Mouse (Mus musculus) forebrain, embryonic 12.5 days (tissue): ENCODE data around the gene Olfr1014. TPM values are rescaled to one million over a fixed set of nuclear protein-coding genes. Genes with fewer than 3 reads are reported as not detected.

Experiments used
- ATAC-seq: fragments of 200-750 bp; cut with Nextera tagmentation; 2 replicates; pipeline ENCODE4 v1.8.0; 2017; ENCODE audit warnings: moderate TSS enrichment; ENCODE audit not compliant: low FRiP score
- H3K27ac ChIP-seq: fragments of 300-500 bp; sonication (generic); 2 replicates; pipeline ENCODE4 v1.5.1; 2016; ENCODE audit warnings: mild to moderate bottlenecking
- H3K27me3 ChIP-seq: fragments of 300-500 bp; sonication (generic); 2 replicates; pipeline ENCODE4 v1.6.1; 2016; ENCODE audit warnings: mild to moderate bottlenecking
- H3K36me3 ChIP-seq: fragments of 300-500 bp; sonication (generic); replicated peaks from 2 replicates; pipeline ENCODE4 v1.6.1; 2016; ENCODE audit warnings: mild to moderate bottlenecking
- H3K4me1 ChIP-seq: fragments of 300-500 bp; sonication (generic); 2 replicates; pipeline ENCODE4 v1.6.1; 2016
- H3K4me2 ChIP-seq: fragments of 300-500 bp; sonication (generic); 2 replicates; pipeline ENCODE4 v1.6.1; 2016; ENCODE audit warnings: mild to moderate bottlenecking, moderate library complexity
- H3K4me3 ChIP-seq: fragments of 300-500 bp; sonication (generic); replicated peaks from 2 replicates; pipeline ENCODE4 v1.5.1; 2016; ENCODE audit warnings: mild to moderate bottlenecking
- H3K9ac ChIP-seq: fragments of 300-500 bp; sonication (generic); 2 replicates; pipeline ENCODE4 v1.6.1; 2016; ENCODE audit warnings: mild to moderate bottlenecking
- H3K9me3 ChIP-seq: fragments of 300-500 bp; sonication (generic); 2 replicates; pipeline ENCODE4 v1.6.1; 2016
- WGBS: fragments of 180-500 bp; shearing (Covaris S2); methylation state at CpG from one replicate; pipeline ENCODE4 v1.1.7; 2016; 5-methylcytosine and 5-hydroxymethylcytosine counted together
- polyA plus RNA-seq: library from polyadenylated mRNA; unstranded; fragments of >200 nt; fragmentation: Nextera tagmentation; extraction: Ambion mirVana; gene quantifications from 2 replicates; pipeline ENCODE4 v1.2.1, GENCODE M21; 2016

The Olfr1014 gene
- polyA plus RNA-seq: not detected in 2 replicates

DNA sequence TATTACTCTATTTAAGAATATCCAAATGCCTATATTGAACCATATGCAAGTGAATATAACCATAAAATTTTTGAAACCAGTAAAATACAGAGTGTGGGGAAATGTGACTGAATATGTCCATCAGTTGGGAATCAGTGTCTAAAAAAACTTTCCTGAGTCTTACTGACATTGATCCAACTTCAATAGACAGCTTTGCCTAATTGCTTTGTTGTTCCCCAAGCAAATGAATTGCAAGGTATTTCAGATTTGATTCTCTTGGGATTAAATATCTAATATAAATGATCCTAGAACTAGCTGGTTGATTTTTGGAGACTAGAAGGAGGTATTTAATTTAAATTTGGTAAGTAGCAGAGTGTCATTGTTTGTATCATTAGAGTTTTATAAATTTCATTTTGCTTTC is at the start of gene Olfr1014:
Gene Olfr1014, plus strand, starts transcription at position 301 of the 400 bp plus-strand sequence.
- ATAC-seq: no peak
- Histone ChIP-seq H3K36me3 (no peaks in the 10 kb centered on the region), H3K9ac (no peak within 1 kb of the TSS), H3K4me3 (no peak within 1 kb of the TSS), H3K27ac (no peak within 1 kb of the TSS), H3K4me1 (no peaks in the 10 kb centered on the region), H3K4me2 (no peak within 1 kb of the TSS), H3K9me3 (no peaks in the 10 kb centered on the region), H3K27me3 (no peaks in the 10 kb centered on the region)

GRCm38 (mm10) chr2:85725793-85726192 is 46.7 kb upstream of the Olfr1014 start:
- no peak overlapping the region for H3K4me3 ChIP-seq
- H3K4me1 ChIP-seq: no peaks in the 10 kb centered on the region
- H3K9ac ChIP-seq: no peak overlapping the region
- 19% methylated on average over 3 of the region's 3 CpGs for WGBS
- H3K36me3 ChIP-seq: no peaks in the 10 kb centered on the region
- 0 out of 2 replicates have a peak, but pooled peaks have one; percentile 36 for ATAC-seq
- H3K4me2 ChIP-seq: no peak overlapping the region
- H3K27ac ChIP-seq: no peak overlapping the region
- no peaks in the 10 kb centered on the region for H3K27me3 ChIP-seq
- H3K9me3 ChIP-seq: no peaks in the 10 kb centered on the region

DNA sequence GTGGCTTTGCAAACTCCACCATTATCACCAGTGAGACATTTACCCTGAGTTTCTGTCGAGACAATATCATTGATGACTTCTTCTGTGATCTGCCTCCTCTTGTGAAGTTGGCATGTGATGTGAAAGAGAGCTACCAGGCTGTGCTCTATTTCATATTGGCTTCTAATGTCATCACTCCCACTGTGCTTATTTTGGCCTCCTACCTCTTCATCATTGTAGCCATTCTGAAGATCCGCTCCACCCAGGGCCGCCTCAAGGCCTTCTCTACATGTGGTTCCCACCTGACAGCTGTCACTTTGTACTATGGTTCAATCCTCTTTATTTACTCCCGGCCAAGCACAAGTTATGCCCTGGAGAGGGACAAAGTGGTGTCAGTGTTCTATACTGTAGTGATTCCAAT is 18.7 kb upstream of the Olfr1014 start:
- H3K27me3 ChIP-seq: no peaks in the 10 kb centered on the region
- H3K9ac ChIP-seq: no peak overlapping the region
- WGBS: 86% methylated on average over 4 of the region's 4 CpGs
- ATAC-seq: no peak
- H3K27ac ChIP-seq: no peak overlapping the region
- H3K9me3 ChIP-seq: no peaks in the 10 kb centered on the region
- H3K4me1 ChIP-seq: no peaks in the 10 kb centered on the region
- H3K4me3 ChIP-seq: no peak overlapping the region
- no peaks in the 10 kb centered on the region for H3K36me3 ChIP-seq
- no peak overlapping the region for H3K4me2 ChIP-seq

DNA sequence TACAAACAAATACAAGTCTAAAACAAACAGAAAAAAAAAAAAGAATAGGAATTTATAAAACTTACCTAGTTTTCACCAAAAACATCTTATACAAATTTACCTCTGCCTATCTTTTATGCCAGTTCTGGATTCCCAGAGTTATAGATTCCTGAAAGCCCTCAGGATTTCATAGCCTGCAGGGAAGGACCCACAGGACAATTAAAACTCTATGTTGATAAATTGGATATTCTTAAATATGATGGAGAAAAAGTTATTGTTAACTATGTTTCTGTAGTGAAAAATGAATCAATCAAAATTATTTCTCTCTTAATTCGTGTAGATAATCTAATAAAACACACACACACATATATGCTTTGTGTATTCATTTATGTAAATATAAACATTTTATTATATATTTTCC is 9.8 kb upstream of the Olfr1014 start, which contains the start of gene Olfr1012:
Gene Olfr1012, minus strand, starts transcription at position 101 of the 400 bp plus-strand sequence.
- 87% methylated on average over 1 of the region's 1 CpGs for WGBS
- no peak for ATAC-seq
- Histone ChIP-seq H3K9me3 (no peaks in the 10 kb centered on the region), H3K9ac (no peak within 1 kb of the TSS), H3K27ac (no peak within 1 kb of the TSS), H3K27me3 (no peaks in the 10 kb centered on the region), H3K4me2 (no peak within 1 kb of the TSS), H3K4me1 (no peaks in the 10 kb centered on the region), H3K36me3 (no peaks in the 10 kb centered on the region), H3K4me3 (no peak within 1 kb of the TSS)

DNA sequence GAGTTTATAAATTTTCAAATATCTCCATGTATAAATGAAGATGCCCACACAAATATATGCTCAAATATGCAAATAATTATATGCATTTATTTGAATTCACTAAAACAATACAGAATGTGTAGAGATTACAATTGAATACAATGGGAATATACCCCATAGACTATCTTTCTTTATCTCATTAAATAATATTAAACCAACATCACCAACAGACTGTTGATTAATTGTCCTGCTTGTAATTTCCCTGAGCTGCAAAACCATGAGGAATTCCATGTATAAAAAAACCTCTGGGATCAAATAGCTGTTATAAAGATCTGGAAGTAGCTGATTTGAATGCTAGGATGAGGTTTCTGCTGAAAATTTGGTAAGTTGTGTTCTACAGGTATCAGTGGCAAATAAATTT is 5.7 kb upstream of the Olfr1014 start, which contains the start of gene Olfr1013:
Gene Olfr1013, plus strand, starts transcription at position 301 of the 400 bp plus-strand sequence.
- ATAC-seq: no peak
- Histone ChIP-seq H3K9me3 (no peaks in the 10 kb centered on the region), H3K9ac (no peak within 1 kb of the TSS), H3K4me3 (no peak within 1 kb of the TSS), H3K27ac (no peak within 1 kb of the TSS), H3K27me3 (no peaks in the 10 kb centered on the region), H3K4me1 (no peaks in the 10 kb centered on the region), H3K36me3 (no peaks in the 10 kb centered on the region), H3K4me2 (no peak within 1 kb of the TSS)

GRCm38 (mm10) chr2:85781717-85782116 is 9.2 kb downstream of the Olfr1014 start, which contains the start of gene Olfr1015:
Gene Olfr1015, plus strand, starts transcription at chr2:85782017.
- Histone ChIP-seq H3K27me3 (no peaks in the 10 kb centered on the region), H3K36me3 (no peaks in the 10 kb centered on the region), H3K4me3 (no peak within 1 kb of the TSS), H3K27ac (no peak within 1 kb of the TSS), H3K9ac (no peak within 1 kb of the TSS), H3K4me2 (no peak within 1 kb of the TSS), H3K9me3 (no peaks in the 10 kb centered on the region), H3K4me1 (no peaks in the 10 kb centered on the region)
- no peak for ATAC-seq

DNA sequence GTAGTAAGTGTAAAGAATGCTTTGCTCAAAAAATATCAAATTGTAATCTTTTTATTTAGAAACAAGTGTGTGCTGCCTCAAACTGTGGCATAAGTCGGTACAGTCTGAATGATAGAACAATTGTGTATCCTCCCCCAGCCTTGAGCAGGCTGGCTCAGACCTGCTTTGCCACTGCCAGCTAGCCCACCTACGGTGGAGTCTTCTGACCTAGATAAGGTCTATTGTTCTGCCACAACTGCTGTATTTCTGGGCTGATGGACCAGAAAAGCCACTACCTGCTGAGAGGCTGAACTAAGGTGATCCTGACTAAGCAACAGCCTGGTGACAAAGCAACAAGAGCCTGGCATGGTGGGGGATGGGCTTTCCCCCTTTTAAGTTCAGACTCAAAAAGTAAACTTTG is 19.8 kb downstream of the Olfr1014 start:
- no peak for ATAC-seq

GRCm38 (mm10) chr2:85802444-85802843 is 29.9 kb downstream of the Olfr1014 start, which contains the start of gene Olfr1016:
Gene Olfr1016, minus strand, starts transcription at chr2:85802544.
- Histone ChIP-seq H3K4me2 (no peak within 1 kb of the TSS), H3K4me3 (no peak within 1 kb of the TSS), H3K27me3 (no peaks in the 10 kb centered on the region), H3K9me3 (no peaks in the 10 kb centered on the region), H3K4me1 (no peaks in the 10 kb centered on the region), H3K27ac (no peak within 1 kb of the TSS), H3K9ac (no peak within 1 kb of the TSS), H3K36me3 (no peaks in the 10 kb centered on the region)
- 89% methylated on average over 2 of the region's 2 CpGs for WGBS
- ATAC-seq: no peak

More for the DNA sequence above, 19.8 kb downstream of the Olfr1014 start:
- Histone ChIP-seq H3K9me3 (no peaks in the 10 kb centered on the region), H3K9ac (no peak overlapping the region), H3K4me1 (no peaks in the 10 kb centered on the region), H3K36me3 (no peaks in the 10 kb centered on the region), H3K4me3 (no peak overlapping the region), H3K4me2 (no peak overlapping the region), H3K27ac (no peak overlapping the region), H3K27me3 (no peaks in the 10 kb centered on the region)
- 17% methylated on average over 2 of the region's 2 CpGs for WGBS

DNA sequence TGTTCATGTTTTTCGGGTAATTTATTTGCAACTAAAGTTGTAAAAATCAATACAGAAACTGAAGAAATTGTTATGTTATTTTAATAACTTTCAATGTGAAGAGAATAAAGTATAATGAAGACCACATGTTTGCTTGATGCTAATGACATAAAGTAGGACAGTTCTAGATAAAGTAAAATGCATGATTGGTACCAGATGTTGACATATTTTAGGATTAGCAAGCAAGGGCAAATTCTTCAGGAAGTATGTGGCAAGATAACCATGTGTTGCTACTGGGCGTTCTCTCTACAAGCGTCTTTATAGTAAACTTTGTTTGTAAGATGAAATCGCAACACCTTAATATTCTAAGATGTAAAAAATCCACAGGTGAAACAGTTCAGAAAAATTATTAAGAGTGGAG is 32.0 kb downstream of the Olfr1014 start:
- no peaks in the 10 kb centered on the region for H3K9me3 ChIP-seq
- no peaks in the 10 kb centered on the region for H3K27me3 ChIP-seq
- H3K9ac ChIP-seq: no peak overlapping the region
- ATAC-seq: no peak
- no peaks in the 10 kb centered on the region for H3K4me1 ChIP-seq
- WGBS: 90% methylated on average over 4 of the region's 4 CpGs
- no peaks in the 10 kb centered on the region for H3K36me3 ChIP-seq
- H3K4me3 ChIP-seq: no peak overlapping the region
- H3K4me2 ChIP-seq: no peak overlapping the region
- no peak overlapping the region for H3K27ac ChIP-seq

- Histone ChIP-seq H3K9ac (no peak within 1 kb of the TSS), H3K4me3 (no peak within 1 kb of the TSS), H3K4me2 (no peak within 1 kb of the TSS)
These were observed 45.7 kb downstream of the Olfr1014 start, which contains the start of gene Olfr1018 for GRCm38 (mm10) chr2:85818179-85818578. Gene Olfr1018, plus strand, starts transcription at chr2:85818479.

More at GRCm38 (mm10) chr2:85818179-85818578, 45.7 kb downstream of the Olfr1014 start, which contains the start of gene Olfr1018:
- H3K27me3 ChIP-seq: no peaks in the 10 kb centered on the region
- ATAC-seq: no peak
- no peaks in the 10 kb centered on the region for H3K36me3 ChIP-seq
- no peaks in the 10 kb centered on the region for H3K9me3 ChIP-seq
- H3K4me1 ChIP-seq: no peaks in the 10 kb centered on the region
- H3K27ac ChIP-seq: no peak within 1 kb of the TSS

Other genes with a start within 250 kb of the Olfr1014 start
- not detected in 2 replicates for gene Olfr996, start 193.5 kb upstream of the Olfr1014 start, polyA plus RNA-seq
- not detected in 2 replicates for gene Olfr998, start 183.8 kb upstream of the Olfr1014 start, polyA plus RNA-seq
- gene Olfr1000, start 160.8 kb upstream of the Olfr1014 start, polyA plus RNA-seq: not detected in 2 replicates
- gene Olfr1002, start 122.0 kb upstream of the Olfr1014 start, polyA plus RNA-seq: not detected in 2 replicates
- not detected in 2 replicates for gene Olfr154, start 108.3 kb upstream of the Olfr1014 start, polyA plus RNA-seq
- gene Olfr1006, start 93.9 kb upstream of the Olfr1014 start, polyA plus RNA-seq: not detected in 2 replicates
- gene Olfr1008, start 83.3 kb upstream of the Olfr1014 start, polyA plus RNA-seq: not detected in 2 replicates
- gene Olfr1009, start 57.3 kb upstream of the Olfr1014 start, polyA plus RNA-seq: not detected in 2 replicates
- not detected in 2 replicates for gene Olfr1012, start 9.9 kb upstream of the Olfr1014 start, polyA plus RNA-seq
- gene Olfr1013, start 5.6 kb upstream of the Olfr1014 start, polyA plus RNA-seq: not detected in 2 replicates
- gene Olfr1015, start 9.3 kb downstream of the Olfr1014 start, polyA plus RNA-seq: not detected in 2 replicates
- not detected in 2 replicates for gene Olfr1016, start 29.8 kb downstream of the Olfr1014 start, polyA plus RNA-seq
- gene Olfr1018, start 45.8 kb downstream of the Olfr1014 start, polyA plus RNA-seq: not detected in 2 replicates
- not detected in 2 replicates for gene Olfr1019, start 72.8 kb downstream of the Olfr1014 start, polyA plus RNA-seq
- gene Olfr1020, start 74.3 kb downstream of the Olfr1014 start, polyA plus RNA-seq: not detected in 2 replicates
- not detected in 2 replicates for gene Olfr1022, start 95.9 kb downstream of the Olfr1014 start, polyA plus RNA-seq
- gene Olfr1023, start 112.9 kb downstream of the Olfr1014 start, polyA plus RNA-seq: not detected in 2 replicates
- not detected in 2 replicates for gene Olfr1024, start 132.3 kb downstream of the Olfr1014 start, polyA plus RNA-seq
- not detected in 2 replicates for gene Olfr1025-ps1, start 142.5 kb downstream of the Olfr1014 start, polyA plus RNA-seq
- not detected in 2 replicates for gene Olfr1026, start 148.8 kb downstream of the Olfr1014 start, polyA plus RNA-seq
- gene Olfr1028, start 177.7 kb downstream of the Olfr1014 start, polyA plus RNA-seq: not detected in 2 replicates
- not detected in 2 replicates for gene Olfr1029, start 201.2 kb downstream of the Olfr1014 start, polyA plus RNA-seq
- not detected in 2 replicates for gene Olfr1030, start 206.6 kb downstream of the Olfr1014 start, polyA plus RNA-seq
- not detected in 2 replicates for gene Olfr1031, start 217.6 kb downstream of the Olfr1014 start, polyA plus RNA-seq
- gene Olfr1032, start 232.8 kb downstream of the Olfr1014 start, polyA plus RNA-seq: not detected in 2 replicates
- not detected in 2 replicates for gene Olfr1033, start 247.9 kb downstream of the Olfr1014 start, polyA plus RNA-seq